Mouse (Mus musculus) midbrain, embryonic 12.5 days (tissue): ENCODE measurements around the gene Fam149a. TPM values are rescaled to one million over a fixed set of nuclear protein-coding genes. Genes with fewer than 3 reads are reported as not detected.
A peak's percentile ranks its signal among the peaks of the same experiment; 100 is the strongest.

Source experiments
- ATAC-seq: fragments of 200-750 bp; cut with Nextera tagmentation; 2 replicates; pipeline ENCODE4 v1.8.0; 2017; ENCODE audit warnings: low read depth, moderate TSS enrichment, moderate library complexity; ENCODE audit not compliant: low FRiP score
- H3K27ac ChIP-seq: fragments of 300-500 bp; sonication (generic); replicated peaks from 2 replicates; pipeline ENCODE4 v1.5.1; 2016; ENCODE audit warnings: mild to moderate bottlenecking
- H3K27me3 ChIP-seq: fragments of 300-500 bp; sonication (generic); 2 replicates; pipeline ENCODE4 v1.6.1; 2016; ENCODE audit warnings: mild to moderate bottlenecking
- H3K36me3 ChIP-seq: fragments of 300-500 bp; sonication (generic); 2 replicates; pipeline ENCODE4 v1.6.1; 2016
- H3K4me1 ChIP-seq: fragments of 300-500 bp; sonication (generic); 2 replicates; pipeline ENCODE4 v1.6.1; 2016
- H3K4me2 ChIP-seq: fragments of 300-500 bp; sonication (generic); replicated peaks from 2 replicates; pipeline ENCODE4 v1.6.1; 2016; ENCODE audit warnings: mild to moderate bottlenecking, moderate library complexity
- H3K4me3 ChIP-seq: fragments of 300-500 bp; sonication (generic); 2 replicates; pipeline ENCODE4 v1.5.1; 2016; ENCODE audit warnings: mild to moderate bottlenecking
- H3K9ac ChIP-seq: fragments of 300-500 bp; sonication (generic); replicated peaks from 2 replicates; pipeline ENCODE4 v1.6.1; 2016; ENCODE audit warnings: mild to moderate bottlenecking, moderate library complexity
- H3K9me3 ChIP-seq: fragments of 300-500 bp; sonication (generic); 2 replicates; pipeline ENCODE4 v1.6.1; 2016; ENCODE audit warnings: mild to moderate bottlenecking
- WGBS: fragments of 180-500 bp; shearing (Covaris S2); methylation state at CpG from one replicate; pipeline ENCODE4 v1.1.7; 2016; 5-methylcytosine and 5-hydroxymethylcytosine counted together
- polyA plus RNA-seq: library from polyadenylated mRNA; unstranded; fragments of >200 nt; fragmentation: Nextera tagmentation; extraction: Ambion mirVana; gene quantifications from 2 replicates; pipeline ENCODE4 v1.2.1, GENCODE M21; 2016

The Fam149a gene
- polyA plus RNA-seq = 7.3 and 8.9 TPM in 2 replicates

- H3K4me1 ChIP-seq = peaks cover 15% of the 10 kb centered on the region
- H3K36me3 ChIP-seq = no peaks in the 10 kb centered on the region
- peak within 1 kb of the TSS; percentile 53 for H3K9ac ChIP-seq
- H3K27me3 ChIP-seq = peaks cover 19% of the 10 kb centered on the region
- H3K9me3 ChIP-seq = no peaks in the 10 kb centered on the region
- H3K27ac ChIP-seq = no peak within 1 kb of the TSS
- peak within 1 kb of the TSS; percentile 87 for H3K4me2 ChIP-seq
- WGBS = under 1% methylated on average over 6 of the region's 6 CpGs
- peak; percentile 79 for ATAC-seq
- peak within 1 kb of the TSS; percentile 49 for H3K4me3 ChIP-seq
These were observed at the start of gene Fam149a for GRCm38 (mm10) chr8:45381963-45382347. Gene Fam149a, minus strand, starts transcription at chr8:45382291.

GRCm38 (mm10) chr8:45420151-45420550 is 38.1 kb upstream of the Fam149a start:
- Histone ChIP-seq H3K4me1 (no peaks in the 10 kb centered on the region), H3K9me3 (no peaks in the 10 kb centered on the region), H3K27me3 (no peaks in the 10 kb centered on the region), H3K4me3 (no peak overlapping the region), H3K4me2 (no peak overlapping the region), H3K9ac (no peak overlapping the region), H3K36me3 (no peaks in the 10 kb centered on the region), H3K27ac (no peak overlapping the region)
- 92% methylated on average over 7 of the region's 7 CpGs for WGBS
- no peak for ATAC-seq

- Histone ChIP-seq H3K36me3 (no peaks in the 10 kb centered on the region), H3K4me3 (no peak overlapping the region), H3K27ac (no peak overlapping the region), H3K4me1 (peaks cover 6% of the 10 kb centered on the region; the same call in 1 of the 2 replicates), H3K9me3 (no peaks in the 10 kb centered on the region), H3K9ac (no peak overlapping the region), H3K4me2 (no peak overlapping the region), H3K27me3 (no peaks in the 10 kb centered on the region)
- WGBS = 84% methylated on average over 7 of the region's 7 CpGs
- no peak for ATAC-seq
These were observed 32.9 kb upstream of the Fam149a start for GRCm38 (mm10) chr8:45414965-45415364.

GRCm38 (mm10) chr8:45410882-45411281 is 28.8 kb upstream of the Fam149a start, which contains the start of gene Tlr3:
Gene Tlr3, minus strand, starts transcription at chr8:45411080.
- 72% methylated on average over 2 of the region's 2 CpGs for WGBS
- no peak within 1 kb of the TSS for H3K27ac ChIP-seq
- H3K36me3 ChIP-seq = no peaks in the 10 kb centered on the region
- H3K4me3 ChIP-seq = peak within 1 kb of the TSS; percentile 32
- no peak for ATAC-seq
- peaks cover 9% of the 10 kb centered on the region; the same call in 1 of the 2 replicates for H3K4me1 ChIP-seq
- no peaks in the 10 kb centered on the region for H3K9me3 ChIP-seq
- peak within 1 kb of the TSS; percentile 52 for H3K4me2 ChIP-seq
- H3K9ac ChIP-seq = peak within 1 kb of the TSS; percentile 28; the same call in 1 of the 2 replicates
- no peaks in the 10 kb centered on the region for H3K27me3 ChIP-seq

GRCm38 (mm10) chr8:45410146-45410880 is 28.2 kb upstream of the Fam149a start:
- WGBS = 7% methylated on average over 18 of the region's 18 CpGs
- ATAC-seq = peak; percentile 88
- no peak overlapping the region for H3K27ac ChIP-seq
- peak overlapping the region; percentile 28; the same call in 1 of the 2 replicates for H3K9ac ChIP-seq
- H3K4me3 ChIP-seq = peak overlapping the region; percentile 32
- H3K36me3 ChIP-seq = no peaks in the 10 kb centered on the region
- H3K27me3 ChIP-seq = no peaks in the 10 kb centered on the region
- H3K4me1 ChIP-seq = peaks cover 9% of the 10 kb centered on the region; the same call in 1 of the 2 replicates
- no peaks in the 10 kb centered on the region for H3K9me3 ChIP-seq
- peak overlapping the region; percentile 52 for H3K4me2 ChIP-seq

- no peak overlapping the region for H3K27ac ChIP-seq
- no peak for ATAC-seq
- H3K9ac ChIP-seq = 0 out of 2 replicates have a peak overlapping the region, but pooled peaks have one; percentile 28
- H3K4me1 ChIP-seq = peaks cover 9% of the 10 kb centered on the region; the same call in 1 of the 2 replicates
- WGBS = 61% methylated on average over 4 of the region's 4 CpGs
- no peaks in the 10 kb centered on the region for H3K36me3 ChIP-seq
- peak overlapping the region; percentile 32 for H3K4me3 ChIP-seq
- peak overlapping the region; percentile 52 for H3K4me2 ChIP-seq
- H3K27me3 ChIP-seq = no peaks in the 10 kb centered on the region
- no peaks in the 10 kb centered on the region for H3K9me3 ChIP-seq
These were observed 27.6 kb upstream of the Fam149a start for GRCm38 (mm10) chr8:45409702-45410101.

- Histone ChIP-seq H3K9ac (no peak overlapping the region), H3K4me3 (no peak overlapping the region), H3K27ac (no peak overlapping the region), H3K4me1 (peaks cover 15% of the 10 kb centered on the region), H3K4me2 (no peak overlapping the region), H3K27me3 (peaks cover 19% of the 10 kb centered on the region), H3K9me3 (no peaks in the 10 kb centered on the region), H3K36me3 (no peaks in the 10 kb centered on the region)
- no peak for ATAC-seq
- WGBS = 43% methylated on average over 1 of the region's 1 CpGs
These were observed 1.2 kb upstream of the Fam149a start for GRCm38 (mm10) chr8:45383250-45383649.

GRCm38 (mm10) chr8:45381075-45381962 is 772 bp downstream of the Fam149a start:
- peak; percentile 57 for ATAC-seq
- whole genome bisulfite sequencing = 2% methylated on average over 38 of the region's 38 CpGs
- Histone ChIP-seq H3K36me3 (no peaks in the 10 kb centered on the region), H3K4me2 (peak overlapping the region; percentile 87), H3K9ac (peak overlapping the region; percentile 53), H3K27me3 (peaks cover 19% of the 10 kb centered on the region), H3K4me3 (peak overlapping the region; percentile 49), H3K27ac (no peak overlapping the region), H3K9me3 (no peaks in the 10 kb centered on the region), H3K4me1 (peaks cover 15% of the 10 kb centered on the region)

GRCm38 (mm10) chr8:45380598-45380997 is 1.5 kb downstream of the Fam149a start:
- Histone ChIP-seq H3K27ac (no peak overlapping the region), H3K9ac (no peak overlapping the region), H3K4me2 (peak overlapping the region; percentile 87), H3K4me1 (peaks cover 15% of the 10 kb centered on the region), H3K36me3 (no peaks in the 10 kb centered on the region), H3K9me3 (no peaks in the 10 kb centered on the region), H3K4me3 (no peak overlapping the region; the same call in 1 of the 2 replicates), H3K27me3 (peaks cover 19% of the 10 kb centered on the region)
- no peak for ATAC-seq
- WGBS = 22% methylated on average over 4 of the region's 4 CpGs

- WGBS = 79% methylated on average over 3 of the region's 3 CpGs
- no peaks in the 10 kb centered on the region for H3K9me3 ChIP-seq
- no peak overlapping the region for H3K4me2 ChIP-seq
- H3K36me3 ChIP-seq = no peaks in the 10 kb centered on the region
- ATAC-seq = no peak
- H3K4me3 ChIP-seq = no peak overlapping the region
- no peaks in the 10 kb centered on the region for H3K27me3 ChIP-seq
- H3K9ac ChIP-seq = no peak overlapping the region
- no peaks in the 10 kb centered on the region for H3K4me1 ChIP-seq
- H3K27ac ChIP-seq = no peak overlapping the region
These were observed 8.0 kb downstream of the Fam149a start for GRCm38 (mm10) chr8:45374071-45374470.

- no peak overlapping the region for H3K27ac ChIP-seq
- H3K4me1 ChIP-seq = no peaks in the 10 kb centered on the region
- no peak overlapping the region for H3K9ac ChIP-seq
- H3K4me2 ChIP-seq = no peak overlapping the region
- no peak overlapping the region for H3K4me3 ChIP-seq
- WGBS = 95% methylated on average over 1 of the region's 1 CpGs
- no peaks in the 10 kb centered on the region for H3K27me3 ChIP-seq
- H3K9me3 ChIP-seq = no peaks in the 10 kb centered on the region
- no peaks in the 10 kb centered on the region for H3K36me3 ChIP-seq
- ATAC-seq = no peak
These were observed 14.9 kb downstream of the Fam149a start for GRCm38 (mm10) chr8:45367154-45367553.

- H3K4me2 ChIP-seq = no peak overlapping the region
- ATAC-seq = no peak
- H3K27me3 ChIP-seq = no peaks in the 10 kb centered on the region
- no peak overlapping the region for H3K27ac ChIP-seq
- H3K4me3 ChIP-seq = no peak overlapping the region
- no peaks in the 10 kb centered on the region for H3K9me3 ChIP-seq
- WGBS = 94% methylated on average over 1 of the region's 1 CpGs
- H3K9ac ChIP-seq = no peak overlapping the region
- H3K4me1 ChIP-seq = no peaks in the 10 kb centered on the region; the same call in 1 of the 2 replicates
- H3K36me3 ChIP-seq = no peaks in the 10 kb centered on the region
These were observed 18.9 kb downstream of the Fam149a start for GRCm38 (mm10) chr8:45363220-45363619.
